18 mouse cellular contexts compared by ENCODE assay signal in the genomic region with DNA sequence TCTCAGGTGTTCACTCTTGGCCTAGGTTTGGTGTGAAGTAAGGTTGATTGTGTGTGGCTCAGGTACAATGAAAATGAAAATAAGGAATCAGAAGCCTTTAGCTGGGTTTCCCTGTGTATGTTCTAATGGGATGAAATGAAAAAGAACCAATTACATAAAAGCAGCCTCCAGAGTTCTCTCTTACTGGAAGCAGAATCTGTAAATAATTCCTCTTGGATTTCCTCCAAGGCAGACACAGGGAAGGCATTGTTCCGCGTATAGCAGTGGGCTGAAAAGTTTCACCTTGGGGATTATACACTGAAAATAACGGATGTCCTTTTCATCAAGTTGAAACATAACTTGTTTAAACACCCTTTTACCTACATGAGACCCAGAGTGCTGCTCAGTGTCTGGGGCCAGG. TPM values are rescaled to one million over a fixed set of nuclear protein-coding genes. Genes with fewer than 3 reads are reported as not detected.
DNase-seq lines count a peak whose midpoint lies in the region; ATAC-seq and TF ChIP-seq lines count a peak whose summit lies in the region.
"Had no signal": no experiment of that assay in that cellular context is flagged by ENCODE, and none has a peak within 500 bp of the region (broad histone marks: within the 10 kb centered on the region; RNA-seq: fewer than 3 reads in every experiment).

No protein-coding gene starts in this region.

- H3K27me3 ChIP-seq in heart, adult 2 months (ENCODE audit: control insufficient read depth, insufficient read depth, low read length) = no peaks in the 10 kb centered on the region
- no peaks in the 10 kb centered on the region for H3K27me3 ChIP-seq in midbrain, embryonic 14.5 days (ENCODE audit: control insufficient read depth, insufficient read depth, low read length)
- no peaks in the 10 kb centered on the region for H3K27me3 ChIP-seq in midbrain, embryonic 10.5 days (ENCODE audit: low read depth, poor library complexity, severe bottlenecking)
- H3K27me3 ChIP-seq in hindbrain, postnatal 0 days (ENCODE audit: insufficient read depth, low read length) = no peaks in the 10 kb centered on the region
- H3K27me3 ChIP-seq: limb, embryonic 12.5 days had no signal

- TF ChIP-seq EP300 in heart, adult 2 months (IDR thresholded peaks at IDR 0.05; ENCODE audit: insufficient read depth, low read depth, low read length) = no peak

- no peak for TF ChIP-seq CTCF in heart, adult 2 months (IDR thresholded peaks at IDR 0.05)
- TF ChIP-seq CTCF in brain, embryonic 14.5 days (IDR thresholded peaks at IDR 0.05; ENCODE audit: borderline replicate concordance, extremely low read depth, insufficient read depth, insufficient read length) = no peak
- no peak for TF ChIP-seq CTCF in hindbrain, postnatal 0 days (IDR thresholded peaks at IDR 0.05; ENCODE audit: low read depth)

- H3K4me1 ChIP-seq in heart, adult 2 months (ENCODE audit: control insufficient read depth, insufficient read depth, low read length) = peaks cover 25% of the 10 kb centered on the region
- H3K4me1 ChIP-seq in midbrain, embryonic 14.5 days (ENCODE audit: control insufficient read depth, insufficient read depth, low read length) = no peaks in the 10 kb centered on the region
- H3K4me1 ChIP-seq in midbrain, embryonic 10.5 days = no peaks in the 10 kb centered on the region
- no peaks in the 10 kb centered on the region for H3K4me1 ChIP-seq in hindbrain, postnatal 0 days (ENCODE audit: insufficient read depth, low read length)
- H3K4me1 ChIP-seq: limb, embryonic 12.5 days had no signal

- 27% methylated on average over 3 of the region's 3 CpGs for WGBS in heart, adult 2 months
- 76% methylated on average over 3 of the region's 3 CpGs for WGBS in midbrain, embryonic 14.5 days
- WGBS in midbrain, embryonic 10.5 days = 93% methylated on average over 3 of the region's 3 CpGs
- 23% methylated on average over 3 of the region's 3 CpGs for WGBS in hindbrain, postnatal 0 days

- intact Hi-C loops in heart, adult 2 months (cut with DNase I) = no loop called here
- intact Hi-C loops in heart, postnatal 10 days (cut with DNase I) = no loop called here

- no peaks in the 10 kb centered on the region for H3K9me3 ChIP-seq in midbrain, embryonic 14.5 days (ENCODE audit: control insufficient read depth, low read length)
- no peaks in the 10 kb centered on the region for H3K9me3 ChIP-seq in midbrain, embryonic 10.5 days (replicated peaks)
- H3K9me3 ChIP-seq in hindbrain, postnatal 0 days (ENCODE audit: low read length) = no peaks in the 10 kb centered on the region
- H3K9me3 ChIP-seq: limb, embryonic 12.5 days had no signal

- H3K79me2 ChIP-seq in heart, adult 2 months (replicated peaks; ENCODE audit: control insufficient read depth, insufficient read depth, low read length) = no peaks in the 10 kb centered on the region

- no peak overlapping the region for H3K4me2 ChIP-seq in midbrain, embryonic 14.5 days (ENCODE audit: low read length)
- no peak overlapping the region for H3K4me2 ChIP-seq in hindbrain, postnatal 0 days (ENCODE audit: low read depth, low read length)
- H3K4me2 ChIP-seq: limb, embryonic 12.5 days had no signal

- TF ChIP-seq POLR2A in heart, adult 2 months (IDR thresholded peaks at IDR 0.05; ENCODE audit: insufficient read depth, low read depth, low read length) = no peak
- TF ChIP-seq POLR2A in brain, embryonic 14.5 days (IDR thresholded peaks at IDR 0.05; ENCODE audit: borderline replicate concordance, extremely low read depth, insufficient read depth, insufficient read length, poor library complexity, severe bottlenecking) = no peak

- DNase-seq in heart, adult 2 months = no peak
- DNase-seq in heart, postnatal 10 days = no peak
- DNase-seq in midbrain, embryonic 14.5 days = no peak
- no peak for DNase-seq in midbrain, embryonic 10.5 days (ENCODE audit: low spot score)
- peak; percentile 56 for DNase-seq in brain, embryonic 14.5 days (ENCODE audit: low read depth)
- peak; percentile 52 for DNase-seq in hindbrain, postnatal 0 days (ENCODE audit: low spot score)
- DNase-seq in adrenal gland, postnatal 4 days (ENCODE audit: low spot score in 2 of 2) = no peak
- DNase-seq: cerebellum, postnatal 10 days; gastrocnemius, postnatal 25 days; heart, postnatal 14 days; kidney, adult 11 months; kidney, postnatal 36 days; layer of hippocampus, postnatal 36 days; lung, postnatal 4 days; thymus, adult 2 months had no signal

- H3K9ac ChIP-seq in heart, adult 2 months (ENCODE audit: low read depth, low read length) = no peak overlapping the region
- no peak overlapping the region for H3K9ac ChIP-seq in midbrain, embryonic 14.5 days (replicated peaks; ENCODE audit: low read length)
- no peak overlapping the region for H3K9ac ChIP-seq in hindbrain, postnatal 0 days (replicated peaks; ENCODE audit: low read length)
- H3K9ac ChIP-seq: limb, embryonic 12.5 days had no signal

- peak overlapping the region; percentile 59 for H3K27ac ChIP-seq in heart, adult 2 months
- H3K27ac ChIP-seq in midbrain, embryonic 14.5 days (replicated peaks; ENCODE audit: low read depth, low read length) = 0 out of 2 replicates have a peak overlapping the region, but pooled peaks have one; percentile 42
- no peak overlapping the region for H3K27ac ChIP-seq in midbrain, embryonic 10.5 days (replicated peaks)
- peak overlapping the region; percentile 41; the same call in 1 of the 2 replicates for H3K27ac ChIP-seq in hindbrain, postnatal 0 days
- H3K27ac ChIP-seq: limb, embryonic 12.5 days had no signal

- no peak for ATAC-seq in midbrain, embryonic 14.5 days (ENCODE audit: low FRiP score, low TSS enrichment)
- ATAC-seq in hindbrain, postnatal 0 days = no peak
- ATAC-seq: CD4-positive, CD25-positive, alpha-beta regulatory T cell, adult 4 months; forebrain, embryonic 16.5 days had no signal

- no peak overlapping the region for H3K4me3 ChIP-seq in heart, adult 2 months
- H3K4me3 ChIP-seq in midbrain, embryonic 14.5 days (replicated peaks; ENCODE audit: low read depth, low read length) = no peak overlapping the region
- no peak overlapping the region for H3K4me3 ChIP-seq in midbrain, embryonic 10.5 days
- H3K4me3 ChIP-seq in hindbrain, postnatal 0 days (ENCODE audit: low read length) = no peak overlapping the region
- H3K4me3 ChIP-seq: limb, embryonic 12.5 days had no signal

- peaks cover 30% of the 10 kb centered on the region for H3K36me3 ChIP-seq in heart, adult 2 months (ENCODE audit: control insufficient read depth, insufficient read depth, low read length)
- peaks cover 82% of the 10 kb centered on the region for H3K36me3 ChIP-seq in midbrain, embryonic 14.5 days (ENCODE audit: control insufficient read depth, insufficient read depth, low read length)
- H3K36me3 ChIP-seq in midbrain, embryonic 10.5 days = peaks cover 87% of the 10 kb centered on the region
- H3K36me3 ChIP-seq in hindbrain, postnatal 0 days (ENCODE audit: insufficient read depth, low read length) = peaks cover 61% of the 10 kb centered on the region

RNA-seq across cellular contexts. Expression of a gene that starts 14.4 kb away (rescaled TPM):
- total RNA-seq in heart, adult 2 months (2021) = 10 to 100 TPM; 66.3 to 73.1 TPM
- polyA plus RNA-seq in heart, adult 2 months (2012; rRNA removed) = 43.2 and 78.8 TPM in 2 replicates
- 10 to 100 TPM; 82.3 to 85.1 TPM for total RNA-seq in heart, postnatal 10 days (2021)
- polyA plus RNA-seq in midbrain, embryonic 14.5 days (2014; fragmentation: Nextera tagmentation; extraction: Ambion mirVana) = 211 and 242 TPM in 2 replicates
- polyA plus RNA-seq in midbrain, embryonic 10.5 days (2016; fragmentation: Nextera tagmentation; extraction: Ambion mirVana) = 138 and 149 TPM in 2 replicates
- 160 and 167 TPM in 2 replicates for polyA plus RNA-seq in brain, embryonic 14.5 days (2012; rRNA removed)
- 81.1 and 89.5 TPM in 2 replicates for total RNA-seq in hindbrain, postnatal 0 days (2014; rRNA removed)
- 176 and 177 TPM in 2 replicates for polyA plus RNA-seq in hindbrain, postnatal 0 days (2015; fragmentation: Nextera tagmentation; extraction: Ambion mirVana)
- total RNA-seq in adrenal gland, postnatal 4 days (2021) = 10 to 100 TPM; 83.6 to 88.4 TPM

RNA-seq across cellular contexts. Expression of a gene that starts 26.8 kb away (rescaled TPM):
- total RNA-seq in heart, adult 2 months (2021) = 1 to 10 TPM; 2.2 to 2.3 TPM
- polyA plus RNA-seq in heart, adult 2 months (2012; rRNA removed) = 1.1 and 1.3 TPM in 2 replicates
- total RNA-seq in heart, postnatal 10 days (2021) = 1 to 10 TPM; 4.1 to 4.3 TPM
- 0.78 and 0.98 TPM in 2 replicates for polyA plus RNA-seq in midbrain, embryonic 14.5 days (2014; fragmentation: Nextera tagmentation; extraction: Ambion mirVana)
- 1.4 and 2.0 TPM in 2 replicates for polyA plus RNA-seq in midbrain, embryonic 10.5 days (2016; fragmentation: Nextera tagmentation; extraction: Ambion mirVana)
- polyA plus RNA-seq in brain, embryonic 14.5 days (2012; rRNA removed) = 1.6 and 2.1 TPM in 2 replicates
- 7.1 and 10.7 TPM in 2 replicates for total RNA-seq in hindbrain, postnatal 0 days (2014; rRNA removed)
- 2.2 and 2.5 TPM in 2 replicates for polyA plus RNA-seq in hindbrain, postnatal 0 days (2015; fragmentation: Nextera tagmentation; extraction: Ambion mirVana)
- 1 to 10 TPM; 4.1 to 4.8 TPM for total RNA-seq in adrenal gland, postnatal 4 days (2021)

Comparison
In these comparisons a context has a peak if more than half of its experiments do, and no peak if none do; other contexts are left out.
1. DNase-seq: peak in brain, embryonic 14.5 days (single experiment) and hindbrain, postnatal 0 days (single experiment); none in heart, adult 2 months (0 of 2), heart, postnatal 10 days (0 of 2), midbrain, embryonic 14.5 days (single experiment), midbrain, embryonic 10.5 days (single experiment) and adrenal gland, postnatal 4 days (0 of 2).